15 mouse cellular contexts compared by ENCODE assay signal in the genomic region with DNA sequence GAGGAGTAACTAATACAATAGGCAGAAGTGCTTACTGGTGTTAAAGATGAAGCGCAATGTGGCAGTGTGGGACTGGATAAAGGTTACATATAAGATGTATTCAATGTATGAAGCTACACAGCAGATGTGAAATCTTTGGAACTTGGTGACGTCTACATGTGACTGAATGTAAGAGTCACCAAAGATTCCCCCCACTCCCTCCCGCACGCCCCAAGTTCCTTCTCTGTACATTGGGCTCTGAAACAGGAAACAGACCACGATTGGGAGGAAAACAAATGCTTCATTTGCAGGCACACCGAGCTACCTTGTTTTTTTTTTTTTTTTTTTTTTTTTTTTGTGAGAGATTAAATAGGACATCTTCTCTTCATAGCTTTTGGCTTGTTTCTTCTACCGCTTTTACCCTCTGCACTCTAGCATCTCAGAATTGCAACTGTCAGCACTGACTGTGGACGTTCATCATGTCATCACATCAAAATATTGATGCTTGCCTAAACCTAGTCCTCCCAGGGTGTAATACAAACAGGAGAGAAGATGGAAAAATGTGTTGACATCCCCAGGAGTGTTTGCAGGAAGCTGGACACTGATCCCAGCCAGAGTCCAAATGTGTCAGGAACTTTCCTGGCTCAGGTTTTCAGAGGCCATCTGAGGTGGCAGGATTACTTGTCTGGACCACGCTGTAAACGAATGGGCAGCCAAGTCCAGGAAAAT.
DNase-seq lines count a peak whose midpoint lies in the region; ATAC-seq lines count a peak whose summit lies in the region.
"Had no signal": no experiment of that assay in that cellular context is flagged by ENCODE, and none has a peak within 500 bp of the region (broad histone marks: within the 10 kb centered on the region; RNA-seq: fewer than 3 reads in every experiment).

No protein-coding gene starts in this region.

- H3K27me3 ChIP-seq in kidney, embryonic 14.5 days (ENCODE audit: control insufficient read depth, insufficient read depth, low read length): no peaks in the 10 kb centered on the region
- H3K27me3 ChIP-seq: hindbrain, embryonic 12.5 days; limb, embryonic 13.5 days; neural tube, embryonic 13.5 days had no signal

- WGBS in kidney, embryonic 14.5 days: 68% methylated on average over 10 of the region's 10 CpGs

- H3K36me3 ChIP-seq in kidney, embryonic 14.5 days (ENCODE audit: control insufficient read depth, insufficient read depth, low read length): no peaks in the 10 kb centered on the region
- H3K36me3 ChIP-seq: hindbrain, embryonic 12.5 days; limb, embryonic 13.5 days; neural tube, embryonic 13.5 days had no signal

- ATAC-seq in kidney, embryonic 14.5 days (ENCODE audit: low FRiP score, low TSS enrichment): no peak
- ATAC-seq in hematopoietic stem cell, adult 5-6 weeks (replicated peaks in 1 of 2; ENCODE audit: insufficient read depth in 1 of 2, low FRiP score in 2 of 2, low TSS enrichment in 1 of 2, low read depth in 1 of 2, poor library complexity in 2 of 2, severe bottlenecking in 2 of 2): peak; percentile 60 to 67; a peak in 3 of 4 replicates
- ATAC-seq in megakaryocyte, adult 5-6 weeks (ENCODE audit: poor library complexity, severe bottlenecking): 0 out of 2 replicates have a peak, but pooled peaks have one; percentile 30
- ATAC-seq: forebrain, embryonic 16.5 days had no signal

- H3K27ac ChIP-seq in kidney, embryonic 14.5 days (ENCODE audit: low read depth, low read length): no peak overlapping the region
- H3K27ac ChIP-seq: hindbrain, embryonic 12.5 days; left cerebral cortex, adult 2 months; limb, embryonic 13.5 days; macrophage; neural tube, embryonic 13.5 days had no signal

- no peaks in the 10 kb centered on the region for H3K4me1 ChIP-seq in kidney, embryonic 14.5 days (ENCODE audit: control insufficient read depth, insufficient read depth, low read length)
- H3K4me1 ChIP-seq: neural tube, embryonic 13.5 days had no signal

- no peaks in the 10 kb centered on the region for H3K9me3 ChIP-seq in kidney, embryonic 14.5 days (ENCODE audit: control insufficient read depth, low read length)
- H3K9me3 ChIP-seq: hindbrain, embryonic 12.5 days; limb, embryonic 13.5 days; neural tube, embryonic 13.5 days had no signal

- DNase-seq in cerebellum, adult 11-12 months: peak; percentile 7
- DNase-seq in cerebellum, adult 9-11 months: no peak
- DNase-seq in kidney, adult 11 months: peak; percentile 63
- DNase-seq in retina, postnatal 1 day: no peak
- DNase-seq in retina, embryonic 14.5 days (ENCODE audit: low spot score): no peak

- H3K4me3 ChIP-seq in kidney, embryonic 14.5 days (ENCODE audit: low read length): no peak overlapping the region
- H3K4me3 ChIP-seq: hindbrain, embryonic 12.5 days; left cerebral cortex, adult 2 months; limb, embryonic 13.5 days; neural tube, embryonic 13.5 days had no signal

- H3K9ac ChIP-seq in kidney, embryonic 14.5 days (ENCODE audit: low read depth, low read length): no peak overlapping the region
- H3K9ac ChIP-seq: hindbrain, embryonic 12.5 days; limb, embryonic 13.5 days; neural tube, embryonic 13.5 days had no signal

- no peak overlapping the region for H3K4me2 ChIP-seq in kidney, embryonic 14.5 days (replicated peaks; ENCODE audit: low read depth, low read length)
- H3K4me2 ChIP-seq: heart, embryonic 11.5 days; hindbrain, embryonic 12.5 days; limb, embryonic 13.5 days; neural tube, embryonic 13.5 days had no signal

Comparison
In these comparisons a context has a peak if more than half of its experiments do, and no peak if none do; other contexts are left out.
1. DNase-seq: peak in cerebellum, adult 11-12 months (single experiment) and kidney, adult 11 months (single experiment); none in cerebellum, adult 9-11 months (single experiment), retina, postnatal 1 day (single experiment) and retina, embryonic 14.5 days (single experiment).